Mouse (Mus musculus) myocyte (in vitro differentiated cells): ENCODE measurements around the gene Sh3pxd2b.

Source experiments
- MAX ChIP-seq: IDR thresholded peaks from one replicate; pipeline ENCODE4 v1.6.1; 2011; ENCODE audit warnings: low read depth, mild to moderate bottlenecking, control low read depth
- MYOD1 ChIP-seq, 3 experiments: IDR thresholded peaks; one replicate each; pipeline ENCODE4 v1.6.1; 2011; ENCODE audit warnings: control low read depth in 2 of 3, low read depth in 2 of 3, mild to moderate bottlenecking in 2 of 3, moderate library complexity in 1 of 3; ENCODE audit not compliant: insufficient read length in 2 of 3, control insufficient read depth in 1 of 3
- POLR2A ChIP-seq: IDR thresholded peaks from one replicate; pipeline ENCODE4 v1.6.1; 2011; ENCODE audit warnings: low read depth, mild to moderate bottlenecking, control low read depth, moderate library complexity; ENCODE audit not compliant: insufficient read length
- REST ChIP-seq: IDR thresholded peaks from one replicate; pipeline ENCODE4 v1.6.1; 2011; ENCODE audit warnings: mild to moderate bottlenecking, control low read depth, moderate library complexity; ENCODE audit not compliant: insufficient read depth, insufficient read length
- TCF12 ChIP-seq: IDR thresholded peaks from one replicate; pipeline ENCODE4 v1.6.1; 2011; ENCODE audit warnings: mild to moderate bottlenecking, control low read depth; ENCODE audit not compliant: poor library complexity, insufficient read depth, severe bottlenecking
- USF1 ChIP-seq: IDR thresholded peaks from one replicate; pipeline ENCODE4 v1.6.1; 2011; ENCODE audit warnings: low read depth, mild to moderate bottlenecking, control low read depth, moderate library complexity

DNA sequence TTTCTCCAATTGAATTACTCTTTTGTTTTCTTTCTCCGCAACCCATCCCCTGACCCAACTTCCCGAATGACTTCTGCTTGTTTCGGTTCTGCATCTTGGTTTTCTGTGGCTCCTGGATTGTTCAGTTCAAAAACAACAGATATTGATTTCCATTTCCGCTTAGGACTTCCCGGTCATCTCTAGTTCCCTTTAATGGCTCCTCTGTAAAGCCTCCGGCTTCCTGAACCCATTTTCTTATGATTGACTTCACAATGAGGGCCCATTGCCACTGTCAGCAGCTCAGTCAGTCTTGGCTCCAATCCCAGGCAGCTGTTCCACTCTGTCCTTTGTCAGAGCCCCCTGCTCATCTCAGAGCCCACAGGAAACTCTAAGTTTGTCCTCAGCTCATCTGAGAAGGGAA lies 16.5 kb upstream of the Sh3pxd2b start:
- TF ChIP-seq MYOD1 (IDR thresholded peaks at IDR 0.05; ENCODE audit: control insufficient read depth in 1 of 3, insufficient read length in 2 of 3, low read depth in 2 of 3) (peak; percentile 25 to 92 (median 83)), MAX (no peak), POLR2A (no peak), TCF12 (no peak), USF1 (no peak), REST (no peak)
